Mouse (Mus musculus) E14TG2a.4 (cell line): ENCODE measurements around the gene Plekhg5.

Experiments
- CTCF ChIP-seq: conservative IDR thresholded peaks from 2 replicates; pipeline ENCODE4 v1.5.1; 2014; ENCODE audit warnings: low read length
- POU5F1 ChIP-seq: IDR thresholded peaks from 2 replicates; pipeline ENCODE4 v1.6.1; 2014; ENCODE audit warnings: low read length, borderline replicate concordance

GRCm38 (mm10) chr4:152029997-152030396 is 42.3 kb upstream of the Plekhg5 start:
- no peak; the same call in 1 of the 2 replicates for TF ChIP-seq CTCF
- TF ChIP-seq POU5F1 = no peak
